Mouse (Mus musculus) R1 (cell line): ENCODE measurements around the gene Zdhhc17.

ENCODE experiments used
- DNase-seq: peaks from one replicate; pipeline ENCODE4 v3.0.0-alpha.2; 2018; ENCODE audit warnings: low read depth, low spot score

Zdhhc17 gene

GRCm38 (mm10) chr10:110958879-110959278 lies 51.1 kb downstream of the Zdhhc17 start:
- no peak for DNase-seq

- DNase-seq, result no peak
These were observed 56.9 kb downstream of the Zdhhc17 start for GRCm38 (mm10) chr10:110952937-110953451.

GRCm38 (mm10) chr10:110952271-110952670 lies 57.7 kb downstream of the Zdhhc17 start:
- DNase-seq, result no peak

- DNase-seq, result no peak
These were observed 58.2 kb downstream of the Zdhhc17 start for GRCm38 (mm10) chr10:110951748-110952147.

GRCm38 (mm10) chr10:110951112-110951511 lies 58.8 kb downstream of the Zdhhc17 start:
- DNase-seq, result peak; percentile 62

- DNase-seq, result no peak
These were observed 62.4 kb downstream of the Zdhhc17 start for GRCm38 (mm10) chr10:110947574-110947973.

GRCm38 (mm10) chr10:110945966-110946365 lies 64.0 kb downstream of the Zdhhc17 start:
- no peak for DNase-seq

GRCm38 (mm10) chr10:110944175-110944574 lies 65.8 kb downstream of the Zdhhc17 start:
- DNase-seq, result no peak

- DNase-seq, result peak; percentile 40
These were observed 67.1 kb downstream of the Zdhhc17 start for GRCm38 (mm10) chr10:110942806-110943205.

- DNase-seq, result peak; percentile 52
These were observed 68.0 kb downstream of the Zdhhc17 start for GRCm38 (mm10) chr10:110941968-110942367.

GRCm38 (mm10) chr10:110940740-110941398 lies 69.1 kb downstream of the Zdhhc17 start:
- peak; percentile 51 for DNase-seq

GRCm38 (mm10) chr10:110939717-110940116 lies 70.2 kb downstream of the Zdhhc17 start:
- DNase-seq, result no peak

GRCm38 (mm10) chr10:110938841-110939549 lies 70.9 kb downstream of the Zdhhc17 start:
- no peak for DNase-seq

- no peak for DNase-seq
These were observed 71.6 kb downstream of the Zdhhc17 start for GRCm38 (mm10) chr10:110938361-110938760.

- no peak for DNase-seq
These were observed 74.3 kb downstream of the Zdhhc17 start for GRCm38 (mm10) chr10:110935669-110936068.

GRCm38 (mm10) chr10:110935081-110935480 lies 74.9 kb downstream of the Zdhhc17 start:
- DNase-seq, result no peak

- DNase-seq, result no peak
These were observed 76.4 kb downstream of the Zdhhc17 start for GRCm38 (mm10) chr10:110933584-110933983.

GRCm38 (mm10) chr10:110931913-110932560 lies 77.9 kb downstream of the Zdhhc17 start:
- peak; percentile 97 for DNase-seq

- DNase-seq, result peak; percentile 92
These were observed 78.6 kb downstream of the Zdhhc17 start for GRCm38 (mm10) chr10:110931161-110931912.

GRCm38 (mm10) chr10:110929756-110930155 lies 80.2 kb downstream of the Zdhhc17 start:
- no peak for DNase-seq

GRCm38 (mm10) chr10:110927491-110927890 lies 82.4 kb downstream of the Zdhhc17 start:
- peak; percentile 68 for DNase-seq

- DNase-seq, result no peak
These were observed 87.3 kb downstream of the Zdhhc17 start for GRCm38 (mm10) chr10:110922612-110923011.
